Mouse (Mus musculus): ENCODE results near the gene Klf3. TPM values are rescaled to one million over a fixed set of nuclear protein-coding genes. Genes with fewer than 3 reads are reported as not detected.

Gene Klf3
- polyA plus RNA-seq, 1 experiment from 2014 or later = 49.8 TPM

DNA sequence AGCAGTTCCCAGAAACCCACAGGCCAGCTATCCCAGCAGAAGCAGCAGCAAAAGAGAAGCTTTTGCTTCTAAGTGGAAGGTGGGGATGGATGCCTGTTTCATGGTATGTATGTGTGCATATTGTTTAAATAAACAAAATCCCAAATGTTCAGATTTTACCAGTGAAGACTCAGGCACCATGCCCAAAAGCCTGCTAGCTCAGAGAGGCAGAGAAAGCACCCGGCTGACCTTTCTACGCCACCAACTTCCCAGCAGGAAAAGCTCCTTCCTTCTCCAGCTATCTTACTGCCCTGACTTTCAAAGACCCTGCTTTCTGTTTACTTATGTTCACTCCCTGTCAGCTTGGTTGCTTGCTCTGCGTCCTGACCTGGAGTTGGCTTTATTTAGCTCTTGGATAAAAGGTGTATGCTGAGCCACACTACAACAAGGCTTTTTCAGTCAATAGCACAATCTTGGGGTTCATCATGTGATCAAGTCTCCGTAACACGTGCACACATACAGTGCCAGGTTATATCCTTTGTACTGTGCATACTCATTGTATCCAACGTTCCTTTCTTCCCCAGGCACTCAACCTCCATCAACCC lies 35.9 kb downstream of the Klf3 start:
- ATAC-seq (ENCODE audit: extremely low read depth, insufficient number of reproducible peaks, low FRiP score, low TSS enrichment) = no peak
- Histone ChIP-seq H3K27ac (replicated peaks) (peak overlapping the region; percentile 74), H3K4me2 (no peak overlapping the region), H3K9ac (0 out of 2 replicates have a peak overlapping the region, but pooled peaks have one; percentile 13), H3K27me3 (replicated peaks) (no peaks in the 10 kb centered on the region), H3K4me3 (no peak overlapping the region), H3K36me3 (no peaks in the 10 kb centered on the region), H3K9me3 (peaks cover 19% of the 10 kb centered on the region), H3K4me1 (peaks cover 26% of the 10 kb centered on the region)
- 42% methylated on average over 6 of the region's 6 CpGs for WGBS

DNA sequence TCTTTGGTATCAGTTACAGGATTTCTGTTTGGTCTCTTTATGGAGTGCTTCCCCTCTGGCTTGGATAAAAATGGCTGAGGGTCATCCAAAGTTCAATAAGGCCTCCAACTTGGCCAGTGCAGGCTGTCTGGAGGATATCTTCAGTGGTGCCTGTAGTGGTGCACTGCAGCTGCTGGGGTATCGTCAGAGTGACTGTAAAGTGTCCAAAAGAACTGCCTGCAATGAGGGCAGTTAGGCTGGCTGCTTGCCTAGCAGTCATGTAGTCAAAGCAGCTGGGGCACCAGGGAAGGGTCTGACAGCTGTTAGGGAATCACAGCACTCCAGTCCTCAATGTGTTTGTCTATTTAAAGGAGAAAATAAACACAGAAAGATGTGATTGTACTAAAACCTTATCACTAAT lies 36.9 kb downstream of the Klf3 start:
- peaks cover 26% of the 10 kb centered on the region for H3K4me1 ChIP-seq
- H3K9ac ChIP-seq = no peak overlapping the region
- no peak overlapping the region for H3K4me3 ChIP-seq
- 6% methylated on average over 1 of the region's 1 CpGs for WGBS
- H3K27me3 ChIP-seq (replicated peaks) = no peaks in the 10 kb centered on the region
- H3K4me2 ChIP-seq = no peak overlapping the region
- ATAC-seq (ENCODE audit: extremely low read depth, insufficient number of reproducible peaks, low FRiP score, low TSS enrichment) = peak; percentile 54; the same call in 1 of the 2 replicates
- H3K27ac ChIP-seq (replicated peaks) = peak overlapping the region; percentile 74
- no peaks in the 10 kb centered on the region for H3K36me3 ChIP-seq
- peaks cover 22% of the 10 kb centered on the region for H3K9me3 ChIP-seq

DNA sequence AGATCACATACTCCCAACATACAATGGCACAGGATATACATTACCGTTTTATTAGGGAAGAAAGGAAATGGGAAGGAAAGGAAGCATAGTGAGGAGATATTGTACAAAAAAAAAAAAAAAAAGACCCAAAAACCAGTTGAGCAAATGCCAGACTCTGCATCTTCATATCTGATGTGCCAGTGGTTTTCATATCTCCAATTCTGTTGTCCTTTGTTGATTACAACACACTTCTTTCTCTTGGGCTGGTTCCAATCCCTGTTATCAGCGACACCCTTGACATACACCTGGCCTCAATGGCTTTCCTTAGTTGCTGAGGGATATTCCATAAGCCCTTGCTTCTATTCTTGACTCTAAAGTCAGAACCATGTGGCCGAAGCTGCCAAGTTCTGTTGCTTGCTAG lies 41.4 kb downstream of the Klf3 start:
- H3K4me1 ChIP-seq = peaks cover 13% of the 10 kb centered on the region
- H3K27ac ChIP-seq (replicated peaks) = no peak overlapping the region
- H3K9ac ChIP-seq = no peak overlapping the region
- 70% methylated on average over 3 of the region's 3 CpGs for WGBS
- H3K4me3 ChIP-seq = no peak overlapping the region
- H3K4me2 ChIP-seq = no peak overlapping the region
- peaks cover 10% of the 10 kb centered on the region for H3K9me3 ChIP-seq
- no peaks in the 10 kb centered on the region for H3K36me3 ChIP-seq
- ATAC-seq (ENCODE audit: extremely low read depth, insufficient number of reproducible peaks, low FRiP score, low TSS enrichment) = no peak
- no peaks in the 10 kb centered on the region for H3K27me3 ChIP-seq (replicated peaks)

DNA sequence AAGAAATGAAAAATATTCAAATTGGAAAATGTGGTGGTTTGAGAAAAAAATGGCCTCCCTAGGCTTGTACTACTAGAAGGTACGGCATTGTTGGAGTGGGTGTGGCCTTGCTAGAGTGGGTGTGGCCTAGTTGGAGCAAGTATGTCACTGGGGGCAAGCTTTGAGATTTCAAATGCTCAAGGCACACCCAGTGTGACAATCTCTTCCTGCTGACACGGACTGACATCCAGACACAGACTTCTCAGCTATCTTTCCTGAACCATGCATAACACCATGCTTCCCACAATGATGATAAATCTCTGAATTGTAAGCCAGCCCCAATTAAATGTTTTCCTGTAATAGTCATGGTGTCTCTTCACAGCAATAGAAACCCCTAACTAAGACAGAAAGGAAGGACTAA lies 44.1 kb downstream of the Klf3 start:
- Histone ChIP-seq H3K27ac (replicated peaks) (no peak overlapping the region), H3K4me3 (no peak overlapping the region), H3K27me3 (replicated peaks) (no peaks in the 10 kb centered on the region), H3K4me2 (no peak overlapping the region), H3K9me3 (peaks cover 10% of the 10 kb centered on the region), H3K9ac (no peak overlapping the region), H3K4me1 (no peaks in the 10 kb centered on the region), H3K36me3 (no peaks in the 10 kb centered on the region)
- WGBS = 52% methylated on average over 2 of the region's 2 CpGs
- ATAC-seq (ENCODE audit: extremely low read depth, insufficient number of reproducible peaks, low FRiP score, low TSS enrichment) = no peak

DNA sequence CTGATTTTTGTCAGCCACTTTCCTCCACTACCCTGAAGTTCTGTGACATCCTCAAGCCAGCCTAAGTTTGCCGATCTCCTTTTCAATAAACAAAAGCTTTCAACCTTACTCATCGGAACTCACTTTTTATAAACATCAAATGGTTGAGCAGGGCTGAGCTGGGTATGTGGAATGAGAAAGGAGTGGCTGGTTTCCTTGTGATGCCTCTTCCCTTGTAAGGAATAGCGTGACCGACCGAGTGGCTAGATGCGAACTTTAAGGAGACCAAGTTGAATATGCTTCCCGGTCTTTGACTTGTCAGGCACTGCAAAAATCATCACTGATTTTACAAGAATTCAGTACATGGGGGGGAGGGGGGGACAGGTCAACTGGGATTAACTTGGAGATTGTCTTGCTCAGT lies 46.7 kb downstream of the Klf3 start:
- Histone ChIP-seq H3K27ac (replicated peaks) (no peak overlapping the region), H3K36me3 (no peaks in the 10 kb centered on the region), H3K9ac (no peak overlapping the region), H3K4me2 (no peak overlapping the region), H3K4me3 (no peak overlapping the region), H3K27me3 (replicated peaks) (no peaks in the 10 kb centered on the region), H3K4me1 (peaks cover 11% of the 10 kb centered on the region), H3K9me3 (peaks cover 10% of the 10 kb centered on the region)
- 76% methylated on average over 7 of the region's 7 CpGs for WGBS
- ATAC-seq (ENCODE audit: extremely low read depth, insufficient number of reproducible peaks, low FRiP score, low TSS enrichment) = no peak

DNA sequence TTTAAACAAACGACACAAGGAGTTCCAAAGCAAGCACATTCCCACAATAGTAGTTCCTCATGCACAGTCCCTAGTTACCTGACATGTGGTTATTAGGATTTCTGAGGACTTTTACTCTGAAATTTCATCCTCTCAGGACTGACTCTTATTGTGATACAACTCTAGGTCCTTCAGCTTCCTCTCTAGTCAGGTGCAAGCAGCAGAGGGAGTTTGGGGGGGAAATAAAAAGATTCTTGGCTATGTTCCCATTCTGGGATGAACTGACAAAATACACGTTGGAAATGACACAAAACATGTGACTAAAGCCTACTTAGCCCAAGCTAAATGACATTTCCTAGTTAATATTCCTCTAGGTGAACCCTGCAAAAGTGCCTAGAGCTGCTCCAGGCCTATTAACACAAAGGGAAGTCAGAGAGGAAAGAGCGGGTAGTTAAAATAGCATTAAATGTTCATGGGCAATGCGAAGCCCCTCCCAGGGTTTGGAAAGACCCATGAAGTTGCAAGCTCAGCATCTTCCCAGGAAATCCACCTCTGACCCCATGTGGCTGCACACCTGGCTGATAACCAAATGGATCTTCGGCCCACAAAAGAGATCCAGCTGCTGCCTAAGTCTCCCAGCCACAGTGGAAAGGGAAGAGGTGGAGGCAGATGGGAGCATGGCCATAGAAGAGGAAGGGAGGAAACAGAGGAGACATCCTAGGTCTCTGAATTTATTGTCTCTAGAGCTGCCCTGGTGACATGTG lies 49.6 kb downstream of the Klf3 start:
- no peak overlapping the region for H3K4me3 ChIP-seq
- H3K36me3 ChIP-seq = no peaks in the 10 kb centered on the region
- peaks cover 11% of the 10 kb centered on the region for H3K4me1 ChIP-seq
- H3K9me3 ChIP-seq = peaks cover 24% of the 10 kb centered on the region
- H3K9ac ChIP-seq = no peak overlapping the region
- no peaks in the 10 kb centered on the region for H3K27me3 ChIP-seq (replicated peaks)
- no peak for ATAC-seq (ENCODE audit: extremely low read depth, insufficient number of reproducible peaks, low FRiP score, low TSS enrichment)
- H3K4me2 ChIP-seq = no peak overlapping the region
- 57% methylated on average over 5 of the region's 5 CpGs for WGBS
- H3K27ac ChIP-seq (replicated peaks) = peak overlapping the region; percentile 63

DNA sequence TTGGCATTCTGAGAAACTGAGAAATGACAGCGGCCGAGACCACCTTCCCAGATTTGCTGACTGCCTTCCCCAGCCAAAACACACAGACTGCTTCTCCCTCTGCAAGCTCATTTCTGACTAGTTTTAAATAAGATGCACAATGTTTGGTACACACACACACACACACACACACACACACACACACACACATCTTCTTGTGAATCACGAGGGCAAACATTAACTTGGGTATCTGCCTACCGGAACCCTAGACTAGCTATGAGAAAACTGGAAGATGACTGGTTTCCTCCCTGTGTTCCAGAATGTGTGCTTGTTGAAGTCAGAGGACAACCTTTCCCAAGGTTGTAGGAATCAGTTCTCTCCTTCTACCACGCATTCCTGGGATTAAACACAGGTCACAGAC lies 50.2 kb downstream of the Klf3 start:
- peaks cover 24% of the 10 kb centered on the region for H3K9me3 ChIP-seq
- no peaks in the 10 kb centered on the region for H3K27me3 ChIP-seq (replicated peaks)
- H3K9ac ChIP-seq = no peak overlapping the region
- H3K36me3 ChIP-seq = no peaks in the 10 kb centered on the region
- ATAC-seq (ENCODE audit: extremely low read depth, insufficient number of reproducible peaks, low FRiP score, low TSS enrichment) = no peak
- H3K4me3 ChIP-seq = no peak overlapping the region
- H3K27ac ChIP-seq (replicated peaks) = peak overlapping the region; percentile 63
- 86% methylated on average over 5 of the region's 5 CpGs for WGBS
- peaks cover 11% of the 10 kb centered on the region for H3K4me1 ChIP-seq
- no peak overlapping the region for H3K4me2 ChIP-seq

DNA sequence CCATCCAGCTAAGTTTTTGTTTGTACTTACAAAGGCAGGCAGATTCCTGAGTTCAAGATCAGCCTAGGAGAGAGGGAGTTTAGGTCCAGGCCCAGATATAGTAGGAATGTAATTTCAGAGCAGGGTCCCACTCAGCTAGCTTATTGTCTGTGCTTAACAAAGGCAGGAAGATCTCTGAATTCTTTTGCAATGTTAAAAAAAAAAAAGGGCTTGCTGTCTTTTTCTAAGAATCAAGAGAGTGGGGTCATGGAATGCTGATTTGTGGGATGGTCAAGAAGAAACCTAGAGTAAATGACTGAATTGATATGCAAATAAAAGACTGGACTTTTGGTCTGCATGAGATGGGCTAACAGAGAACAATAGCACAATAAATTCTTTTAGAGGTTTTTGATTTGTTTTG lies 52.0 kb downstream of the Klf3 start:
- H3K4me1 ChIP-seq = peaks cover 15% of the 10 kb centered on the region
- no peaks in the 10 kb centered on the region for H3K27me3 ChIP-seq (replicated peaks)
- no peak overlapping the region for H3K4me2 ChIP-seq
- H3K4me3 ChIP-seq = no peak overlapping the region
- no peaks in the 10 kb centered on the region for H3K36me3 ChIP-seq
- no peak overlapping the region for H3K9ac ChIP-seq
- H3K27ac ChIP-seq (replicated peaks) = no peak overlapping the region
- peaks cover 24% of the 10 kb centered on the region for H3K9me3 ChIP-seq
- ATAC-seq (ENCODE audit: extremely low read depth, insufficient number of reproducible peaks, low FRiP score, low TSS enrichment) = no peak

DNA sequence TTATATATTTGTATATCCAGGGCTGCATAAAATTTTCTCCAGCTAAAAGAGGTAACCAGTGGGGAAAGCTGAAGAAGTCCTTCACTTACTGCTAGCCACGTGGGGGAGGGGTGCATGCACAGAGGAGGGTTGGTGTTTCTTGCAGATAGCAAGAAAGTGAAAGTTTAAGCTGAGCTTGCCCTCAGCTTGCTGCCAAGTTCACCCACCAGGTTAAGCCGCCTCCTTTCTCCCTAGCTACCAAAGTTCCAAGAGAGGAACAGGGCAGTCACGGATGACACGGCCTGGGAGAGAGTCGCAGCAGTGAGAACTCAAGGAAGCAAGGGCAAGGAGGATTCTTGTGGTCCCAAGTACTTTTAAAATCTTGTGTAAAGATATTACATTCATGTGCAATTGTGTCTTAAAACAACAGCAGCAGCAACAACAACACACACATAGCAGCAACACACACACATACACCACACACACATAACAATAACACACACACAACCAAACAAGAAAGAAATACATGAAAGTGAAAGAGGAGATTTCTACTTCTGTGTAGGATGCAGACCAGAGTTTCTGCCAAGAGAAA lies 57.8 kb downstream of the Klf3 start:
- Histone ChIP-seq H3K36me3 (no peaks in the 10 kb centered on the region), H3K27me3 (replicated peaks) (no peaks in the 10 kb centered on the region), H3K4me2 (peak overlapping the region; percentile 54), H3K27ac (replicated peaks) (peak overlapping the region; percentile 77), H3K9me3 (peaks cover 3% of the 10 kb centered on the region; the same call in 1 of the 2 replicates), H3K4me3 (no peak overlapping the region), H3K9ac (peak overlapping the region; percentile 70), H3K4me1 (peaks cover 40% of the 10 kb centered on the region)
- 50% methylated on average over 5 of the region's 5 CpGs for WGBS
- ATAC-seq (ENCODE audit: extremely low read depth, insufficient number of reproducible peaks, low FRiP score, low TSS enrichment) = no peak

DNA sequence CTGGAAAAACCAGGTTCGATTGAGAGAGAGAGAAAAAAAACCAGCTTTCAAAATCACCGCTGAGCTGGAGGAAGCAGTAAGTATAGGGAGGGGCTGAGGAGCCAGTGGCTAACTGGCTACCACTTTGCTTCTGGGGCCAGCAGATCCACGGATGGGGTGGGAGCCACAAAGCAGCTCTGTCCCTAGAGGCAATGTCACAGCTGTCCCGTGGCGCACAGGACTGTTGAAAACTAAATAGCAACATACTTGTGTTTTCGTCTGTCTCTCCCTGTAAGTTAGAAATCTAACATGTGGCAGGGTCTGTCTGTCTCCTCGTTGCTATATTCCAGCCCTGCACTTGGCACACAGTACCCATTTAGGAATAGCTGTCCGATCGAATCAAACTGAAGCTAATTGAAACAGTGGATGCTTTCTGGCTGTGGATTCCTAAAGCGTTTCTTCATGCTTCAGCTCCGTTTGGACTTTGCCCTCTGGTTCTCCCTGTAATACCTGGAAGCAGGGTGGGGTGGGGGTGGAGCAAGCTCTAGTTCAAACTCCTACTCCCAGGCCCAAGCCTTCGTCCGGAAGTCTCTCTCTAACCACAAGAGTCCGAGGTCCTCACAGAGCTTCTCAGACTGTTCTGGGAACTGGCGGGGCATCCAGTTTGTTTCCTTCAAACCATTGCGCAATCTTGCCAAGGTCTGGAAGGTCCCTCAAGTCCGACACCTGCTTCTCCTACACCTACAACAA lies 58.4 kb downstream of the Klf3 start:
- no peak for ATAC-seq (ENCODE audit: extremely low read depth, insufficient number of reproducible peaks, low FRiP score, low TSS enrichment)
- Histone ChIP-seq H3K9ac (peak overlapping the region; percentile 70), H3K4me3 (no peak overlapping the region), H3K36me3 (no peaks in the 10 kb centered on the region), H3K27ac (replicated peaks) (peak overlapping the region; percentile 77), H3K9me3 (no peaks in the 10 kb centered on the region), H3K4me1 (peaks cover 45% of the 10 kb centered on the region), H3K4me2 (peak overlapping the region; percentile 54), H3K27me3 (replicated peaks) (no peaks in the 10 kb centered on the region)
- WGBS = 48% methylated on average over 17 of the region's 17 CpGs

DNA sequence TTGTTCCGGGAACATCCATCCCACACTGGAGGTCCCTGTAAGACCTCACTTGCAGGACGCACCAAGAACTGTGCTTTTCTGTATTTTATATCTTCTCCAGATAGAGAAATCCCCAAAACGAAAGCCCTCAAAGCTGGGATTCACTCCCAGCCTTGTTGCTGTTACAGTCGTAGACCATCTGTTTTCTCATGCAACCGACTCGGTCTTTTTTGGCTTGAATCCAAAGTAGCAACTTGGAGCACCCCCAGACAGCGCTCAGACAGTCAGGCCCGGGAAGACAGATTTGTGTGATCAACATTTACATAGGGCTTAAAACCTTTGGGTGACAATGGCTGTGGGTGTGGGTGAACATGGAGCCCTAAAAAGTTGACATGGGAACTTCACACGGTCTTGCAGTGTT lies 59.1 kb downstream of the Klf3 start:
- Histone ChIP-seq H3K4me3 (no peak overlapping the region), H3K9me3 (no peaks in the 10 kb centered on the region), H3K4me1 (peaks cover 45% of the 10 kb centered on the region), H3K27me3 (replicated peaks) (no peaks in the 10 kb centered on the region), H3K27ac (replicated peaks) (peak overlapping the region; percentile 77), H3K4me2 (peak overlapping the region; percentile 4; the same call in 1 of the 2 replicates), H3K36me3 (no peaks in the 10 kb centered on the region), H3K9ac (peak overlapping the region; percentile 70; the same call in 1 of the 2 replicates)
- ATAC-seq (ENCODE audit: extremely low read depth, insufficient number of reproducible peaks, low FRiP score, low TSS enrichment) = no peak
- 56% methylated on average over 9 of the region's 9 CpGs for WGBS

Measured in heart, embryonic 13.5 days (tissue).